Mouse (Mus musculus) 3134 (cell line): ENCODE measurements at regions not wholly inside any gene's neighbourhood (a gene's known extent, or its start where the extent isn't known, plus 50 kb on each side); places are given as distances from the start of the nearest gene placed in this dataset.

Source experiments
- DNase-seq: peaks from one replicate; pipeline ENCODE4 v3.0.0-alpha.2; 2011; ENCODE audit warnings: low spot score; ENCODE audit not compliant: insufficient read length; ENCODE audit errors: extremely low read depth

GRCm38 (mm10) chr16:51675101-51675500, 355.9 kb upstream of the Cblb start:
- no peak for DNase-seq

GRCm38 (mm10) chr16:51675988-51676387, 355.0 kb upstream of the Cblb start:
- DNase-seq: no peak

GRCm38 (mm10) chr16:51690861-51691260, 340.2 kb upstream of the Cblb start:
- DNase-seq: no peak

- no peak for DNase-seq
Measured at GRCm38 (mm10) chr16:51705026-51705425, 326.0 kb upstream of the Cblb start.

GRCm38 (mm10) chr16:51718695-51719094, 312.3 kb upstream of the Cblb start:
- no peak for DNase-seq

DNA sequence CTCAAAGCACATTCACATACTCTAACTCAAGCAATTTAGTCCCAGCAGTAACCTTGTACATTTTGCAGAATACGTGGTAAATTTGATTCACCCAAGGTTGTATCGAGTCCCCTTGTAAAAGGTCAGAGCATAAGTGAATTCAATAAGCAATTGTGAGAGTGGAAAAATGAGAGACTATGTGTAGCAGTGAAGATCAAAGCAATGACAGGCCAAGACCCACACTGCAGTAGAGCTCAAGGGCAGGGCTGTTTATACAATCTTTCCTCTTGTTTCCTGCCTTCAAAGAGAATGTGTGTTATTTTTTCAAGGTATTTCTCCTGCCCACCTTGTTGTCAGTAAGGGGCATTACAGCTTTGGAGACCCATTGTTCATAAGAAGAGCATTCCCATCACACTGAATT, 311.4 kb upstream of the Cblb start:
- no peak for DNase-seq

DNA sequence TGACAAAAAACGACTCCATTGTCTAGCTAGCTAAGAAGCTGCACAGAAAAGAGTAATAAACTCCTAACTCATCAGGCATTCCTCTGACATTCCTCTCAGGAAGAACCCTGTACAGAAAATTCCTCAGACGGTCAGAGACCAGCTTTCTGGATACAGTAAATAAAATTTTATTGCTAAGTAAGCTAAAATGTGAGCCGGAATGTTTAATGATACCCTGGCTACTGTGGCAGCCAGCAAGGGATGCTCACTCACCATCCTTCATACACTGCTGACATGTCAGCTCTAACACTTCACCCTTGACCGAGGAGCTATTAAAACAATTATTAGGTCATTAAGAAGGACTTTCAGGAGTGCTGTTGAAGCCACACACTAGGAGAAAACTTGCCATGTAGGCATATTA, 308.3 kb upstream of the Cblb start:
- no peak for DNase-seq

DNA sequence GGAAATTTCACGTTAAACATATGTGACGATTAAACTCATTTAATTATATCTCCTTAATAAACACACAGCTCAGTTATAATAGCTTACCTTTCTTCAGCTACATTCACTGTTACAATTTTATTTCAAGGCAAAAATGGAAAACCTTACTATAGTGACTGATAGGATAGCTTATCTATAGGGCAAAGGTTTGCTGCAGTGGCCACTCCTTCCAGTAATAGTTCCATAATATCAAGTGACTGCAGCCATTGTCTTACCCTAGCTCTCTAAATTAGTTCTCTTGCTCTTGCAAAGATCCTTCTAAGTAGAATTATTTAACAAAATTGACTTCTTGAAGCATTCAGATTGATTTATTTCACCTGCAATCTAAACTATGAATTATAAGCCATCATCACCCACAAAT, 289.1 kb upstream of the Cblb start:
- DNase-seq: no peak

DNA sequence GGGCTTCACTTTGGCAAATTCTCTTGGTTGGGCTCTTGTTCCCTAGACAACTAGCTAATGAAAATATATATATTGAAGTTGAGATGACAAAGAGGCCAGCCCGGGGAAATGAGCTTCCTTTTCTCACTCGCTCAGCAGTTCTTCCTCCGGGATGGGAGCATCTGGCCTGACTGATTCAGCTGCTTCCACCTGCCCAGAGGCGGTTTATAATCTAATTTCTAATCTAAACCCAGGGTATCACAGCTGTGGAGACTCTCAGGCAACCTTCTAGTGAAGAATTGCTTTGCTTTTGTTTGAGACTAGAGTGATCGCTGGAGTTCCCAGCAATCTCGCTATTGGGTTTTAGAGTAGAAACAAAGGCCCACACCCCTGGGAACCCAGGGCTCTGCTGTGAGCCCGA, 279.1 kb upstream of the Cblb start:
- DNase-seq: no peak

- DNase-seq: no peak
Measured at GRCm38 (mm10) chr16:51758361-51759227, 272.4 kb upstream of the Cblb start.

- no peak for DNase-seq
Measured at GRCm38 (mm10) chr16:51759228-51759647, 271.8 kb upstream of the Cblb start.

- DNase-seq: no peak
Measured at GRCm38 (mm10) chr16:51767556-51767955, 263.5 kb upstream of the Cblb start.

- no peak for DNase-seq
Measured at GRCm38 (mm10) chr16:51778920-51779319, 252.1 kb upstream of the Cblb start.

- no peak for DNase-seq
Measured at GRCm38 (mm10) chr16:51795003-51795402, 236.0 kb upstream of the Cblb start.

DNA sequence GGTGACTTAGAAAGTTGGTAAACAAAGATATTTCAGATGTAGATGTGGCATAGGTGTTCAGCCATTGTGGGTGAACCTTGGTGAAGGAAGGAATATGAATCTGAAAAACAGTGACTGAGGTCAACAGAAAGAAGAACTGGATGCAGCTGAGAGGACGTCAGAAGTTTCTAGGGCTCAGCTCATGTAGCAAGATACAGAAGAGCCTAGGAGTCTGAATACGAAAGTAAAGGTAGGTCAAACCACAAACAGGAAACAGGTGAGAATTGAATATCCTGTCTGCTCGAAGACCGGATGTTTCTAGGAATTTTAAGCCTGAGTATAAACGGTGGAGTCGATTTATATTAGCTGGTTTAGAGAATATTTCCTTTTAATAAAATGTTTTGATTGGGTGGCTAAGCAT, 223.7 kb upstream of the Cblb start:
- DNase-seq: no peak

- no peak for DNase-seq
Measured at GRCm38 (mm10) chr16:51809120-51809519, 221.9 kb upstream of the Cblb start.

DNA sequence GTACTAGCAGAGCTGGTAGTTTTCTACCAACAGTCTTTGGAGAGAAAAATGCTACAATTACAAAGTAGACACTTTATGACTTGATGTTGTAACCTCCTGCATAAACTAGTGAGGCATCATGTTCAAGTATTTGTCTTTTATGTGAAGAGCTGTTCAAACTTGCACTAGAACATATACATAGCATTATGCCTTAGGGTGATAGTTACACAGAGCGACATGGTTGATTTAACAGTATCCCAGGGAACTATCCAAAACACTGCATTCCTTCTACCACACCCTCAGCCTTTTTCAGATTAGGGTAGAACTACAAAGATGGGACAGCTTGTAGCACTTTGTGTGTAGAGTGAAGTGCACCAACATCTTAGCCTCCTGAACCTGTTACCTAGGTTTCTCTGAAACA, 220.0 kb upstream of the Cblb start:
- no peak for DNase-seq

GRCm38 (mm10) chr16:51842770-51843169, 188.3 kb upstream of the Cblb start:
- no peak for DNase-seq

DNA sequence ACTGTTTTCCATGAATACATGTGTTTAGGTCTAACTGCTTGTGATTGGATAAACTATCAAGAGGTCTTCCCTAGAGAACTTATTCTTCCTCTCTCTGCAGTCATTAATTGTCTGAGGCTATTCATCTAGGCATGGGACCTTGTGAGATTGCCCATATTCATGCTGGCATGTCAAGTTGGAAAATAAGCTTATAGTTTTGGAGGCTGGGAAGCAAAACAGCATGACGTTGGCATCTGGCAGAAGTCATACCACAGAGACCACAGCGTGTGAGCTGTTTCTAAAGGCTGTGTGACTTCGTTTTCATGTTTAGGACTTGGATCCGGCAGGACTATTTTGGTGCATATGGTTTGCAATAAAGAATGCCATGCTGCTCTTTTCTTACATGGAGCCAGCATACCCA, 185.5 kb upstream of the Cblb start:
- no peak for DNase-seq

DNA sequence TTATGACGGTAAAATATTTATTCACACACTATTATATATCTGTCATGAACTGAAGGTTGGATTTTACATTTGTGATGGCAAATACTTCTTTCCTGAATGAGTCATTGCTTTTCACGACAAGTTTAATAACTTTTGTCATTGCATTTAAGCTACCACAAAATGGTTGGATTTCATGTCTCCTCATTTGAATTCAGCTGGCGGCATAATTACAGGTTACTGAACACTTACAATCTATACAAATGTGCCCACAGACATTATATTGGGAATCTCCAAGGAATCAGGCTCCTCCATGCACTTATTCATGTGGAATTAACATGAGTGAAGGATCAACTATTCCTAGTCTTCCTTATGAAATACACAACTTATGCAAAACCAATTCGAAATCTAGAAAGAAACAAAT, 150.3 kb upstream of the Cblb start:
- no peak for DNase-seq

DNA sequence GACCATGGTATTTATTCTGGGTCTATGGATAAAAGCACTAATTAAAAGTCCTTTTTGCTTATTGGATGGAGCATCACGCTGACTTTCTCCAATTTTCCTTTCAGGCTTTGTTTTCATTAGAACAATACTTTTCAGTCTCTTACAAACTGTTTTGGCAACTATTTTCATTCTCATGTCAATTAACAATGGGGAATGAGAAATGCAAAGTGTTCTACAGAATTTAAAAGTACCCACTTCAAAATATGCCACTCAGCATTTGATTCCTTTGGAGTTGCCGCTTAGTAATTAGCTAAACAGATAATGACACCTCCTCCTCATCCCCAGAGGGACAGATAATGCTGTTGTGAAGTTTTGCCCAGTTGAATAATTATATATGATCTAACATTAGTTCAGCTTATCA, 149.9 kb upstream of the Cblb start:
- no peak for DNase-seq

DNA sequence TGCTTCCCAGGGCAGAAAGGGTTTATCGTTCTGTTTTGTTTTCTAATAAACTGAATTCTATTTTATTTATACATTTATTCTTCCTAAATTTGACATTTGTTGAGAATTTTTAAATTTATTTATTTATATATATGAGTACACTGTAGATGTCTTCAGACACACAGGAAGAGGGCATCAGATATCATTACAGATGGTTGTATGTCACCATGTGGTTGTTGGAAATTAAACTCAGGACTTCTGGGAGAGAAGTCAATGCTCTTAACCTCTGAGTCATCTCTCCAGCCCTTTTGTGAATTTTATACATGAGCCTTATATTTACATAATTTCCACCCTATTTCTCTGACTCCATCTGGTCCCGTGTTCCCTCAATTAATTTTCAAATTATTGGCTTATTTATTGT, 147.2 kb upstream of the Cblb start:
- no peak for DNase-seq

DNA sequence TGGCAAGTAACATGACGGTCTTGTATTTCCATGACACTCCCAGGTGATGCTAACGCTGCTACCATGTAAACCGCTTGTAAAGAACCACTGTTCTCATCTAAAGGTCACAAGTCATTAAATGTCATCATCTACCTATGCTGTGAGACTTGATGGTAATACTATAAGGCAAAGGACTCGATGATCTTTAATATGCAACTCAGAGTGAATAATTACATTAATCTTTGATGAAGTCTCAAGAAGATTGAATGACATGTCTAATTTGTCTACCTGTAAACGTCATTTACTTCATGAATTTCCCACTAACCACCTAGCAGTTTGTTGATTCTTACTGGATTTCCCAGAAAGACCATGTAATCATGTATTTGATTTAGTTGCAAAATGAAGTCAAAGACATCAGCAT, 143.5 kb upstream of the Cblb start:
- no peak for DNase-seq
